Mouse (Mus musculus) kidney, postnatal 36 days (tissue): ENCODE results near the gene Mc1r.
"Not testable (repeated sequence)": the region's sequence is repeated elsewhere in the genome, so short reads cannot be mapped to it uniquely, and the experiment has no call there.

Source experiments
- DNase-seq, 2 experiments: peaks; one replicate each; pipeline ENCODE4 v3.0.0; 2021 to 2022; ENCODE audit warnings: mixed read lengths in 2 of 2

Gene Mc1r

DNA sequence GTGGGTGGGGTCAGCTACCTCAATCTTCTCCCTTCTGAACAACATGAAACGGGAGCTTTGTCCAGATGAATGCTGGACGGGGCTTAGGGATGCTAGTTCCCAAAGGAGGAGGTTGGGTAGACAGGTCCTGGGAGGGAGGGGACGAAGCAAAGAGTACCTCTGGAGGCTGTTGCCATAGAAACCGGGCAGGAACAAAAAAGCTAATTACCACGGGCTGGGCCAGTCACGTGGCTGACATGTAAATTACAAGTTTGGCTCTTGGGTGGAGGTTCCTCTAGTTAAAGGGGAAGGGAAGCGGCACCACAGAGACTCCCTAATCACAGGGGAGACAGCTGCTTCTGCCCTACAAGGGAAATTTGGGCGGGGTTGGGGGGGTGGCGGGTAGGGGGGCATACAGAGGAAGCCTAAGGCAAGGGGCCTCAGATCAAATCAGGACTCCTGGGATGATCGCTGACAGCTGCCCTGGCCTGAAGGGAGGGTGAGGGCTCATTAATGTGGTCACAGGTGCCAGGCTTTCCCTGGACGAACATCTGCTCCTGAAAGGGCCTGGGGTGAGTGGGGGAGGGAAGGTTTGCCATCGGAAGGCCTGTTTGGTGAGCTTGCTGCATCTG lies 5.8 kb downstream of the Mc1r start:
- DNase-seq, result no peak

DNA sequence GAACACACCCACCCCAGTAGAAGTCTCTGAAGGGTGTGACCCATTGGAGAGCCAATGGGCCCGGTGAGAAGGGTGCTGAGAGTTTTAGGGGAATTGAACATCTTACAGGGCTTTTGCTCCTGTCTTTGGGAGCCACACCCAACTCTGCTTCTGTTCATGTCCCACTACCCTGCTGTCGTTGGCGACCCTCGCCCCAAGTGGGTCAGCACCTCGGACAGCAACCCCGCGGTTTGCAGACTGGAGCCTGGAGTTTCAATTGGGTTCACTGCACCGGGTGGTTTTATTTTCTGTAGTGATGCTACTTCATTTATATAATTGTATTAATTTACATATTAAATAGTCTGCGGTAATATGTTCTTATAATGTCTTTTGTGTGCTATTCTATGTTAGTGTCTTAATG lies 7.3 kb downstream of the Mc1r start:
- no peak for DNase-seq

DNA sequence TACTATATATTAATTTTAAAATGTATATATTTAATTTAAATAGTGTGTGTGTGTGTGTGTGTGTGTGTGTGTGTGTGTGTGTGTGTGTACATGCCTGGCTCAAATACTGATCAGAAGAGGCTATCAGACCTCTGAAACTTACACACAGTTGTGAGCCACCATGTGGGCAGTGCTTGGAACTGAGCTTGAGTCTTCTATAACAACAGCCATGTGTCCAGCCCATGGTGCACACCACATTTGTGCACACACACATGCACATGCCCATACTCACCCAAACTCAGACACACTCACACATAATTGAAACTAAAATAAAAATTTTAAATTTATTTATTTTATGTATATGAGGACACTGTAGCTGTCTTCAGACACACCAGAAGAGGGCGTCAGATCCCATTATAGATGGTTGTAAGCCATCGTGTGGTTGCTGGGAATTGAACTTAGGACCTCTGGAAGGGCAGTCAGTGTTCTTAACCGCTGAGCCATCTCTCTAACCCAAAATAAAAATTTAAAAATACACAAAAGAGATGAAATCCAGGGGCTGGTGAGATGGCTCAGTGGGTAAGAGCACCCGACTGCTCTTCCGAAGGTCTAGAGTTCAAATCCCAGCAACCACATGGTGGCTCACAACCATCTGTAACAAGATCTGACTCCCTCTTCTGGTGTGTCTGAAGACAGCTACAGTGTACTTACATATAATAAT lies 8.2 kb downstream of the Mc1r start:
- DNase-seq, result not testable (repeated sequence)

- DNase-seq, result peak in 1 of 2 experiments; percentile 33
Observed at GRCm38 (mm10) chr8:123415967-123416943, 9.3 kb downstream of the Mc1r start.

GRCm38 (mm10) chr8:123416944-123417555 lies 10.1 kb downstream of the Mc1r start:
- no peak for DNase-seq

DNA sequence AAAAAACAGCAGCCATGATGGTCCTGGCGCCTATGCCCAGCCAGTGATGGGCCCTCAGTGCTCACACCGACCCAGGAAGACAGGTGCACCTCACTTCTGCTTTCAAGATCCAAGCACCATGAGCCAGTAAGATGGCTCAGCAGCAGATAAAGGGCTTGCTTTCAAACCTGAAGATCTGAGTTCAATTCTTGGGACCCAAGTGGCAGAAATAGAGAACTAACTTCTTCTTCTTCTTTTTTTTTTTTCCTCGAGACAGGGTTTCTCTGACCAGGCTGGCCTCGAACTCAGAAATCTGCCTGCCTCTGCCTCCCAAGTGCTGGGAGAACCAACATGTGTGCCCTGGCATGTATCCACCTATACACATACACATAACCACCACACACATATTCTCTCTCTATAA lies 12.8 kb downstream of the Mc1r start:
- no peak for DNase-seq

- DNase-seq, result no peak
Observed at GRCm38 (mm10) chr8:123420525-123421281, 13.8 kb downstream of the Mc1r start.

- DNase-seq, result no peak
Observed at GRCm38 (mm10) chr8:123421325-123421724, 14.4 kb downstream of the Mc1r start.

GRCm38 (mm10) chr8:123422056-123422780 lies 15.3 kb downstream of the Mc1r start:
- peak; percentile 87 to 89 for DNase-seq

DNA sequence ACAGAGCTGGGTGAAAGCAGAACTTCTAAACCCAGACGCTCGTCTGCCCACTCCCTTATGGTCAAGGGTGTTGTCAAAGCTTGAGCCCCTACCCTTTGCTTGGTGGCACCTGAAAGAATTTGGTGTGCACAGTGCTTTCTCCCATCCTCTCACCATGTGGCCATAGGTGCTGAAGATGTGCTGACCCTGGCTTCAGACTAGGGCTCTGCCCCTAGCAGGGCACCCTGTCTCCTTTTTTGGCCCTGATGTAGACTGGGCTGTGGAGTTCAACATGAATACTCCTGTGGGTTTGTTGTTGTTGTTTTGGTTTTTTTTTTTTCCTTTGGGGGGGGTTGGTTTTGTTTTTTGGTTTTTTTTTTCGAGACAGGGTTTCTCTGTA lies 15.9 kb downstream of the Mc1r start:
- DNase-seq, result no peak

- DNase-seq, result peak; percentile 64 to 71
Observed at GRCm38 (mm10) chr8:123423441-123423840, 16.5 kb downstream of the Mc1r start, which contains the start of gene Def8. Gene Def8 (plus strand): TSS chr8:123423527.

- DNase-seq, result no peak
Observed at GRCm38 (mm10) chr8:123426511-123427509, 19.9 kb downstream of the Mc1r start.

- DNase-seq, result no peak
Observed at GRCm38 (mm10) chr8:123427639-123428275, 20.9 kb downstream of the Mc1r start.

DNA sequence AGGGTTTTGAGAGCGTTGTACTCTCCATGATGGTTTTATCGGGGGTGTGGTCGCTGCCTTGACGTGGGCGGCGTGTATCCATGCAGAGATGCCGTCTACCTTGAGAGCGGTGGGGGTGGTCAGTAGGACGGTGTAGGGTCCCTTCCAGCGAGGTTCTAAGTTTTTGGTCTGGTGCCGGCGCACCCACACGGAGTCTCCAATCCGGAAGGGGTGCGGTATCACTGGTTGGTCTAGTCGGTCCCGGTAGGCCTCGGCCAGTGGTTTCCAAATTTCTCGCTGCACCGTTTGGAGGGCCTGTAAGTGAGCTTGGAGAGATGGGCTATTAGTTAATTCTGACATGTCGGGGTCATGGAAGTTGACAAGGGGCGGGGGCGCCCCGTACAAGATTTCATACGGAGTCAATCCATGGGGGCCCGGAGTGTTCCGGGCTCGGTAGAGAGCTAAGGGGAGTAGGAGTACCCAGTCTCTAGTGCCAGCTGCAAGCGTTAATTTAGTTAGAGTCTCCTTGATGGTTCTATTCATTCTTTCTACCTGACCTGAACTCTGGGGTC lies 21.5 kb downstream of the Mc1r start:
- no peak for DNase-seq

DNA sequence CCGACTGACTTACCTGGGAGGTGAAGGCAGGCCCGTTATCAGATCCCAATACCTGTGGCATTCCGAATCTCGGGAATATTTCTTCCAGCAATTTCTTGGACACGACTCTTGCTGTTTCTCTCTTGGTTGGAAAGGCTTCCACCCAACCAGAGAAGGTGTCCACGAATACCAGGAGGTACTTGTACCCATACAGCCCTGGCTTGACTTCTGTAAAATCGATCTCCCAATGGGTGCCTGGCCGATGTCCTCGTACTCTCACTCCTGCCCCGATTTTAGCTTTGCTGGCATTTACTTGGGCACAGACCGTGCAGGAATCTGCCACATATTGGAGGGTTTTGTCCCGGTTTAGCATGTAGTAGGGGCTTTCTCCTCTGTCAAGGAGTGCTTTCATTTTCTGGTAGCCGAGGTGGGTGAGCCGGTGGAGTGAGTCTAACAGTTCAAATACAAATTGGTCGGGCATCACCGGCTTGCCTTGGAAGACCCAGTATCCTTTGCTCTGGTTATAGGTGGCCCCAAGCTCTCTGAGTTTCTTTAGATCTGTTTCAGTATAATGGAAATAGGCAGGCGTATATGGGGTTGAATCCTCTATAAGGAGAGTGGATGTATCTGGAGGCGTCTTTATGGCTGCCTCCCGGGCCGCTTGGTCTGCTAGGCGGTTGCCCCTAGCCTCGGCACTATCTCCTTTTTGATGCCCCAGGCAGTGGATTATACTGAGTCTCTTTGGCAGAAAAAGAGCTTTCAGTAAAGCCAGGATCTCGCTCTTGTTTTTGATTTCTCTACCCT lies 22.2 kb downstream of the Mc1r start:
- DNase-seq, result no peak

- not testable (repeated sequence) for DNase-seq
Observed at GRCm38 (mm10) chr8:123429722-123430013, 22.8 kb downstream of the Mc1r start.

DNA sequence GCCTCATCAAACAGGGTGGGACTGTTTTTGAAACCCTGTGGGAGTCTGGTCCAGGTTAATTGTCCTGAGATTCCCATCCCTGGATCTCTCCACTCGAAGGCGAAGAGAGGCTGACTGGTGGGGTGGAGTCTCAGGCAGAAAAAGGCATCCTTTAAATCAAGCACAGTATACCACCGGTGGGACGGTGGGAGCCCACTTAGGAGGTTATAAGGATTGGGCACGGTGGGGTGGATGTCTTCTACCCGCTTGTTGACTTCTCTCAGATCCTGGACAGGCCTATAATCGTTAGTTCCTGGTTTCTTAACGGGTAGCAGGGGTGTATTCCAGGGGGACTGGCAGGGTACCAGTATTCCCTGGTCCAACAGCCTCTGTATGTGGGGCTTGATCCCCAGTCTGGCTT lies 24.0 kb downstream of the Mc1r start:
- DNase-seq, result not testable (repeated sequence)

DNA sequence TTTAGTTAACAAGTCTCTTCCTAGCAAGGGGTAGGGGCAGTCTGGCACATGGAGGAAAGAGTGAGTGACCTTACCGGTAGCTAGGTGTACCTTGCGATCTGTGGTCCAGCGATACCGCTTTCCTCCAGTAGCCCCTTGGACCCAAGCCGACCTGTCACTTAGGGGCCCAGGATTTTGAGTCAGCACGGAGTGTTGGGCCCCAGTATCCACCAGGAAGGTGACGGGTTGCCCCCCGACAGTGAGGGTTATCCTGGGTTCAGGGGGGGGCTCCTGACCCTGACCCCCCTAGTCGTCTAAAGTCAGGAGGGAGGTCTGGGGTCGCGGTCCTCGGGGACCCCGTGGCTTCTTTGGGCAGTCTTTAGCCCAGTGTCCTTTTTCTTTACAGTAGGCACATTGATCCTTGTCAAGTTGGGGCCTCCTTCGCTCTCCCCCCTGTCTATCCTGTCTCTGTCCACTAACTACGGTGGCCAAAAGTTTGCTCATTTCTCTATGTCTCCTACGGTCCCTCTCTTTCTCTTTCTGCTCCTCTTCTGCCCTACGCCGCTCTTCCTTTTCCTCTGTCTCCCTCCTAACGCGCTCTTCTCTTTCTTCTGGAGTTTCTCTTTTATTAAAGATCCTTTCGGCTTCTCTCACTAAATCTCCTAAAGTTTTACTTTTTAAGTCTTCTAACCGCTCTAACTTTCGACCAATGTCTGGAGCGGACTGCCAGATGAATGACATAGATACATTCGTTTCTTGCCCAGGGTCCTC lies 24.9 kb downstream of the Mc1r start:
- no peak for DNase-seq
